Mouse (Mus musculus) hematopoietic stem cell, adult 5-6 weeks (primary cell): ENCODE results near the gene Ugt1a5. TPM values are rescaled to one million over a fixed set of nuclear protein-coding genes. Genes with fewer than 3 reads are reported as not detected.

Source experiments
- ATAC-seq, 2 experiments: fragments of 125-278 bp in 1 of 2; replicated peaks in 1 of 2; 2 replicates each; pipeline ENCODE4 v1.8.0; 2016 to 2017; ENCODE audit warnings: inconsistent platforms in 2 of 2, mild to moderate bottlenecking in 2 of 2, moderate number of reproducible peaks in 2 of 2, low read depth in 1 of 2, moderate TSS enrichment in 1 of 2; ENCODE audit not compliant: low FRiP score in 2 of 2, poor library complexity in 2 of 2, severe bottlenecking in 2 of 2, insufficient read depth in 1 of 2, low TSS enrichment in 1 of 2
- total RNA-seq: library from RNA; stranded (forward); fragments of 172-1452, 232-1000 nt; gene quantifications from 2 replicates; pipeline ENCODE4 v1.2.3, GENCODE M21; 2017

The Ugt1a5 gene
- total RNA-seq, 1 experiment from 2014 or later: 0.65 TPM

GRCm38 (mm10) chr1:88230981-88231802, 65.4 kb downstream of the Ugt1a5 start:
- ATAC-seq: no peak

- no peak for ATAC-seq
Measured at GRCm38 (mm10) chr1:88231803-88232499, 66.1 kb downstream of the Ugt1a5 start.

- no peak for ATAC-seq
Measured at GRCm38 (mm10) chr1:88232664-88233380, 67.0 kb downstream of the Ugt1a5 start.

GRCm38 (mm10) chr1:88233421-88234247, 67.8 kb downstream of the Ugt1a5 start:
- ATAC-seq: no peak

GRCm38 (mm10) chr1:88234248-88234610, 68.4 kb downstream of the Ugt1a5 start:
- no peak for ATAC-seq

DNA sequence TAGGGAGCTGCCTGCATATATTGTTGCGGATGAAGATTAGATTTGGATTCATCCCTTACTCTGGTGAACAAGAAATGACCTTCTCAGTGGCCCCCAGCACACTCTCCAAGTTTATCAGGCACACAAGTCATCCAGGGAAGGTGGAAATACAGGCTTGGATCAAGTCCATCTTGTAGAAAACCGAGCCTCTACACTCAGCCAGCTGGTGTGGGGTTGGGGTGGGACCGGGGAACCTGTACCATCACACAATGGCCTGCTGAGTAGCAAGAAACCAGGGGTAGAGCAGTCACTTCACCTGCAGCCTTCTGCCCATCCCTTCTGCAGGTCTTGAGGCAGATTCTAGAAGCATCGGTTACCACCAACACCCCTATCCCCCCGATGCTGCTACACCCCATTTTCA, 68.8 kb downstream of the Ugt1a5 start:
- ATAC-seq: no peak

GRCm38 (mm10) chr1:88235046-88235893, 69.5 kb downstream of the Ugt1a5 start:
- no peak for ATAC-seq

DNA sequence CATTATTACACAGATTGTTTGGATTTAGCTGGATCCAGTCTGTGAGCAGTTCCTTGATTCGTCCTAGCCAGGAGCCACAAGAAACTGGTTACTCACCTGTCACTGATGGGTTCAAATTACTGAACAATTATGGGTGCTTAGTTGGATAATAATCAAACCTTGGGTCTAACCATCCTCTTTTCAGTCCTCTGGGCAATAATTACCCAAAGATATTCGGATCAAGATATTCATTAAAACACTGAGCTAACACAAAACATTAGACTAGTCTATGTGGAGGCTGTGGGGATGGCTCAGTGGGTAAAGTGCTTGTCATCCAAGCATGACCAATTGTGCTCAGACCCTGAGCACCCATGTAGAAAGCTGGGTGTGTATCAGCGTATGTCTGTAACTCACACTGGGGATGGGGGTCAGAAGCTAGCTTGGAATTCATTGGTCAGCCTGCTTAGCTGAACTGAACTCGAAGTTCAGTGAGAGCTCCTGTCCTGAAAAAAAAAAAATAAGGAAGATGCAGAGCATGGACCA, 70.1 kb downstream of the Ugt1a5 start:
- ATAC-seq: no peak

DNA sequence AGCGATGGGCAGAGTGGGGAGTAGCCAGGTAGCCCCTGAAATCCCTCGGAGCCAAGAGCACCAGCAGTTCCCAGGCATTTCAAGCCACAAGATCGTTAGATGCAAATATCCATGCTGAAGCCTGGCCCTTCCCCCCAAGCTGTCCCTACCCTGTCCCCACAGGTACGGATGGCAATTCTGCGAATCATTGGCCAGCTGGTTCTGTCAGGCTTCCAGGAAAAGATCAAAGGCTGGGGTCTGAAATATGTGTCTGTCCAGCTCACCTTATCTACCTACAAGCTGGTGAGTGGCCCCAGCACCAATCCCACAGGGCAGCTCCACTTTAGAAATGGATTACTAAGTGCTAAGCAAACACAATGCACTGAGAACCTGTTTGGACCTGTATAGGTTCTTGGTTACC, 71.5 kb downstream of the Ugt1a5 start:
- ATAC-seq: no peak

DNA sequence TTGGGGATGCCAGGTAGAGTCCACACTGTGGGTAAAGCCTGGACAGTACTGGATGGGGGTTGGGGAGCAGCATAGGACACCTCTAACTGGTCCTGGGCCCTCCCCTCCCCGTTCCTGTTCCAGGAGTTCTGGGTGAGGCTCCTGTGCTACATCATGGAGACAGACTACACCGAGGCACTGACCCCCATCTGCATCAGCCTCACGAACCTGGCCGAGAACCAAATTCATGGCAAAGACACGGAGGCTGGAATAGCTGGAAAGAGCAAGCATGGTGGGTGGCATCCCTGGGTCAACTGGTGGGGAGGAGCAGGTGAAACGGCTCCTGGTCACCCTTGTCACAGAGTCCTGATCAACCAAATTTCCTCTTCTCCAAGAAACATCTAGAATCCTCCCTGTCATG, 73.0 kb downstream of the Ugt1a5 start:
- ATAC-seq: no peak

GRCm38 (mm10) chr1:88240072-88240471, 74.3 kb downstream of the Ugt1a5 start:
- no peak for ATAC-seq

DNA sequence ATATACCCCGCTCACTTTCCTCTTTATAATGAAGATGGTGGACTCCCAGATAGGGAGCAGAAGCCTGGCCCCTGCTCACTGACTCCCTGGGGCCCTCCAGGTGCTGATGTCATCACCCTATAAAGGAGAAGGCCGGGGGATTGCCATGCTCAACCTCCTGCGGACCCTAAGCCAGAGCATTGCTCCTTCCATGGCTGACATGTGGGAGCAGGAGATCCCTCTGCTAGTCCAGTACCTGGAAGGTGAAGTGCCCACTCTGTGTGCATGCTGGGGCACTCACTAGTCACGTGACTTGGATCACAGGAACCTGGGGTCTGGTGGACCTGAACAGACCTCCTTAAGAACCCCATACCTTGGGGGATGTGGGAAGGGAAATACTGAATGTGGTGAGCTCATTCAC, 74.8 kb downstream of the Ugt1a5 start:
- no peak for ATAC-seq

DNA sequence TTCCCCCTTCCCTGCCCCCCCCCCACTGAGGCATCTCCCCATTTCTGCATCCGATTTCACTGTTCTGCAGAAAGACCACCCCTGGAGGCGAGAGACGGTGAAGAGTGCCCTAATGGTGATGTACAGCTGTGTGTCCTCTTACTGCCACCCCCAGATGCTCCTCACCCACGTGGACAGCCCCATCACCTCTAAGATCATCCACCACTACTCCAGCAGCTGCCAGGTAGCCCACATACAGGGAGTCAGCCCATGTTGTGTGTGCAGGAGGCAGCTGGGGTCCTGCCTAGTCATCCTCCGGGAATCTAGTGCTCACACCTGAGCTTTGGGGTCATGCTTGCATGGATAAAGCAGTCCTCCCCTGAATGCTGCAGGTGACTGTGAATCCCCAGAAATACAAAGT, 78.0 kb downstream of the Ugt1a5 start:
- ATAC-seq: no peak

DNA sequence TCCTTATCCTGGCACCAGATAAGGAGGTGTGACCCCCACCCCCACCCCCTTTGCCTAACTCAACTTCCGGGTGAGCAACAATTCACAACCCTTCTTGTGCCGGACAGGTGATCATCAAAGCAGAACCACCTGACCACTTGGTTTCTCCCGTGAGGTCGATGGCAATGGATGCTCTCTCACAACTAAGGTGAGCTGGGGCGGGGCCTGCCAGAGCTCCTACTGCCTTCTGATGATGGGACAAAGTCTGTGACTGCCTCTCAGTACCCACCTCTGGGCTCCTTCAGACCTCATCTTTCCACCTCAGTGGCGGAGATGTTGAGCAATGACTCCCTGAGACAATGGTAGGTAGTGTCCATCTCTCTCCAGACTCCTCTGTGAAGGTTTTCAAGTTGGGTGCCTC, 80.1 kb downstream of the Ugt1a5 start:
- no peak for ATAC-seq

DNA sequence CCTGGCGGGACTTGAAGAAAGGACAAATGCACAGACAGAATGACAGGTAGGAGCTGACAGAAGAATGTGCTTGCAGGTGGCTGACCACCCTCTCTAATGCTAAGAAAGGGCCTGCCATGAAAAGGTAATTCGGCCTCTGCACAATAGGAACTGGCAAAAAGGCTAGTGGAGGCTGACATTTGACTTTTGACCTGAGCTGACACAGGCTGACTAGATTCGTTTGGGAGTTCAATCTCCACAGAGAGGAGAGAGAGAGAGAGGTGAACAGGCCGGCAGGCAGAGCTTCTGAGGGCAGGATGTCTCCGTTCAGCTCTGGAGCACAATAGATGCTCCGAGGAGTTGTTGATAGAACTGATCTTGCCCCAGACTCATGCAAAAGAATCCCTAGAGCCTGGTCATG, 80.6 kb downstream of the Ugt1a5 start:
- no peak for ATAC-seq

- ATAC-seq: no peak
Measured at GRCm38 (mm10) chr1:88247660-88248059, 81.8 kb downstream of the Ugt1a5 start.
